Mouse (Mus musculus): Measurements from ENCODE around the gene Slc26a5. TPM values are rescaled to one million over a fixed set of nuclear protein-coding genes. Genes with fewer than 3 reads are reported as not detected.

Slc26a5 gene
- polyA plus RNA-seq, 1 experiment from 2014 or later, result 0.17 TPM

DNA sequence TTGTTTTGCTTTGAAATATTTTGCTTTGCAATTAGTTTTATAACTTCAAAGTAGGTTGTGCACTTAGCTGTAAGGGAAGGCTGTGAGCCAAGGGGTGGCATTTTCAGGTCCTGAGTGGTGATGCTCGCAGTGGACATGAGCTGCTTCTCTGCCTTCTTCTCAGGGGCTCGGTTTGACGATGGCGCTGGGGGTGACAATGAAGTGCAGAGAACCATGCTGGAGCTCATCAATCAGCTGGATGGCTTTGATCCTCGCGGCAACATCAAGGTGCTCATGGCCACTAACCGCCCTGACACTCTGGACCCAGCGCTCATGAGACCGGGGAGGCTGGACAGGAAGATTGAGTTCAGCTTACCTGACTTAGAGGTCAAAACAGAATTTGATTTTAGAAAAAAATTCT is 62.5 kb downstream of the Slc26a5 start:
- no peaks in the 10 kb centered on the region for H3K9me3 ChIP-seq
- no peak overlapping the region for H3K4me3 ChIP-seq
- no peak for ATAC-seq (replicated peaks)
- 96% methylated on average over 9 of the region's 9 CpGs for WGBS
- no peak overlapping the region for H3K27ac ChIP-seq
- H3K27me3 ChIP-seq (replicated peaks), result no peaks in the 10 kb centered on the region
- peaks cover 31% of the 10 kb centered on the region for H3K36me3 ChIP-seq (replicated peaks)
- no peak overlapping the region for H3K4me2 ChIP-seq
- no peaks in the 10 kb centered on the region for H3K4me1 ChIP-seq
- no peak overlapping the region for H3K9ac ChIP-seq

DNA sequence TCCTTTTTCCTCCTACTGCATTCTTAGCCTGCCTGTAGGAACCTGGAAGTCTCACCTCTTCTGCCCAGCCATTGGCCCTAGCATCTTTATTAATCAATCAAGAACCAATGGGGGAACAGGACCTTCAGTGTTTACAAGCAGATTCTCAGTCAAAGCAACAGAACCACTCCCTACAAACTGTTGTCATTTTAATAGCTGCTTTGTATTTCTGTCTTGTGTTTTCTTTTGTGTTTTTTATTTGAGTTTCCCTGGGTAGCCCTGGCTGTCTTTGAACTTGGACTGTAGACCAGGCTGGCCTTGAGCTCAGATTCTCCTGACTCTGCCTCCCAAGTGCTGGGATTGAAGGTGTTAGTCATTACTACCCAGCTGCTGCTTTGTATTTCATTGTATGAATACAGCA is 73.2 kb downstream of the Slc26a5 start:
- no peak overlapping the region for H3K9ac ChIP-seq
- H3K27me3 ChIP-seq (replicated peaks), result no peaks in the 10 kb centered on the region
- ATAC-seq (replicated peaks), result no peak
- H3K27ac ChIP-seq, result no peak overlapping the region
- H3K36me3 ChIP-seq (replicated peaks), result peaks cover 17% of the 10 kb centered on the region; the same call in 1 of the 2 replicates
- H3K9me3 ChIP-seq, result no peaks in the 10 kb centered on the region
- no peak overlapping the region for H3K4me3 ChIP-seq
- H3K4me2 ChIP-seq, result no peak overlapping the region
- peaks cover 25% of the 10 kb centered on the region for H3K4me1 ChIP-seq

DNA sequence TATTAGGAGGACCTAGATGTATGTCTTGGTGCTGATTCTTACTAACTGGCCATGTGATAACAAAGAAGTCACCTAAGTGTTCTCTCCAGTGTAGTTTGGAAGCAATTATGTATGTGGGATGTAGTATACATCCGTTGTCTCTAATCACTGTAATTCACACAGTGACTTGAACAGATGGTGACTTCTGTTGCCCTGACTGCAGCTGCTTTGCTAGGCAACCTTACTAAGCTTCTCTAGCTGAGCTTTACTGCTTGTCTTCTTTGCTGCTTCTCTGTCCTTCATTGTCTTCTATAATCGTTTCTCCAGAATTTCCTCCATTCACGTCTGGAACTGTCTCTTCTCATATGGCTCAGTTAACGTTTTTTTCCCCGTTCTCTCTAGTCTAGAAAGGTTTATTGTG is 76.3 kb downstream of the Slc26a5 start:
- no peak overlapping the region for H3K4me3 ChIP-seq
- no peak overlapping the region for H3K9ac ChIP-seq
- H3K4me1 ChIP-seq, result peaks cover 31% of the 10 kb centered on the region
- 73% methylated on average over 5 of the region's 5 CpGs for WGBS
- no peaks in the 10 kb centered on the region for H3K36me3 ChIP-seq (replicated peaks)
- H3K9me3 ChIP-seq, result no peaks in the 10 kb centered on the region
- H3K4me2 ChIP-seq, result no peak overlapping the region
- ATAC-seq (replicated peaks), result no peak
- H3K27me3 ChIP-seq (replicated peaks), result no peaks in the 10 kb centered on the region
- no peak overlapping the region for H3K27ac ChIP-seq

DNA sequence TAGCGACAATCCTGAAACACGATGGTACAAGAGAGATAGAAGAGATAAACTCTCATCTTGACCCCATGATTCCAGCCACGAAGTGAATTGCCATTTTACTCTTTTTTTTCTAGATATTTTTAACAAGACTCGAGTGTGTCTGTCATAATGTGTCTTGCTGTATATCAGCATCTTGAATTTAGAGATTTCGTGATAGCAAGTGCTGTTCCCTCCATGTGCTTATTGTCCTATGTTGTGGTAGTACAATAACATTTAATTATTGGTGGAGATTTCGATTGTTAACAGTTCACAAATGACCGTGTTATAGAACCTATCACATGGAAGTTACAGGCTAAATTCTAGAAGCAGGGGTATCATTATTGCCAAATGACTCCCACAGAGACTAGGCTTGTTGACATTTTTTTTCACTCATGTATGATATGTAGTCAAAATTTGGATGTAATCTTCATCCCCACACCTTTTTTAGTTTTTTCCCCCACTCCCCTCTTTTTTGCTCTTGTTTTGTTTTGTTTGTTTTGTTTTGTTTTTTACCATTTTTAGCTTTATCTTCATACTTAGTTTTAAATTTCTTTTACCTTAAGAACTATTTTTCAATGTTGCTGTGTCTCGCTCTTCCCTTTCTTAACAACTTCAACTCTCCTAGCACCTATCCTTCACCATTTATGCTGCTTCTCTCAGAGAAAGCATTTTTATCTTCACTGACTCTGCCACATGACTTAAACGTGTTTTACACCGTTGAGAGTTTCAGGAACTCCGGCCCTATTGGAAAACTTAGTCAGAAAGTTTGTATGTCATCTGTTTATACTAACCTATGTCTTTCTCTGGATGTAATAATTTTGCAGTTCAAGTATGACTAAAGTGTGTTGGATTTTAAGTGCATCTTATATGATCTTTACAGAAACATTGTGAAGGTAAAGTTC is 78.0 kb downstream of the Slc26a5 start:
- Histone ChIP-seq H3K4me1 (peaks cover 32% of the 10 kb centered on the region), H3K27me3 (replicated peaks) (no peaks in the 10 kb centered on the region), H3K4me3 (peak overlapping the region; percentile 63), H3K36me3 (replicated peaks) (0 out of 2 replicates have a peak, but pooled peaks cover 3% of the 10 kb centered on the region), H3K27ac (peak overlapping the region; percentile 79), H3K9ac (peak overlapping the region; percentile 71), H3K4me2 (peak overlapping the region; percentile 58), H3K9me3 (no peaks in the 10 kb centered on the region)
- no peak for ATAC-seq (replicated peaks)
- WGBS, result 39% methylated on average over 11 of the region's 11 CpGs

DNA sequence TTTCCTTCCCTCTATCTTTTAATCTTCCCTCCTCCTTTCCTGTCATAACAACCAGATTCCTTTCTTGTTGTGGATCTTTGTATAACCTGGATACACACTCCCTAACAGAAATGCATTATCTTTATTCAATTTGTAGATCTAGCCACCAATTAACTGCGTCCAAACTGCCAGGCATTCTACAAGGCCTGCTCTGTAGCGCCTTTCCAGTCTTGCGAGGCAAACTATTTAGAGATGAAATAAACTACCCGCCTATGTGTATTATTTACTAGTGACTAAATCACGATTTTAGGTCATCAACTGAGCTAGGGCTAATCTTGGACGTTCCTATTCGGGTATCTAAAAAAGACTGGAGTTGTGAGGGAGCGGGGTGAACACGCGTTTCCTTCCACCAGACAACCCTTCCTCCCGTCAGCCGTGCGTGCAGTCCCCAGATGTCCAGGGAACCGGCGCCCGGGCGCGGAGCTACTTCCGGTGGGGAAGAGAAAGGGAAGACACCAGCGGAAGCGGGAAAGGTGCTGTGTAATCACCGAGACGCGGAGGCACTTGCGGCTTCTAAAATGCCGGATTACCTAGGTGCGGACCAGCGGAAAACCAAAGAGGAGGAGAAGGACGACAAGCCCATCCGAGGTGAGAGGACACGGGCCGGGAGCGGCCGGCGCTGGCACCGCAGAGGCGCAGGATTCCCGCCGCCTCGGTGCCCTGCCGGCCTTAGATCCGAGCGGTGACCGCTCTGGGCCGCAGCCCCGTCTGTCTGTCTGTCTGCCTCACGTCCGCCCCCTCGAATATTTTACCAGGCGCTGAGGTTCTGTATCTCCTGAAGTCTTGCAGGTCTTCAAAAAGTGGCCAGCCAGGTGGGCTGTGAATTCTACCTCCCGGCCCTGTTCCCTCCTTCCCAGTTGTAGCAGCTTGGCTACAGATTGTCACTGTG is 78.9 kb downstream of the Slc26a5 start:
- Histone ChIP-seq H3K4me2 (peak overlapping the region; percentile 58), H3K36me3 (replicated peaks) (peaks cover 12% of the 10 kb centered on the region), H3K27ac (peak overlapping the region; percentile 79), H3K4me3 (peak overlapping the region; percentile 63), H3K27me3 (replicated peaks) (no peaks in the 10 kb centered on the region), H3K9me3 (no peaks in the 10 kb centered on the region), H3K4me1 (peaks cover 32% of the 10 kb centered on the region), H3K9ac (peak overlapping the region; percentile 71)
- peak; percentile 85 for ATAC-seq (replicated peaks)
- 2% methylated on average over 51 of the region's 51 CpGs for WGBS

DNA sequence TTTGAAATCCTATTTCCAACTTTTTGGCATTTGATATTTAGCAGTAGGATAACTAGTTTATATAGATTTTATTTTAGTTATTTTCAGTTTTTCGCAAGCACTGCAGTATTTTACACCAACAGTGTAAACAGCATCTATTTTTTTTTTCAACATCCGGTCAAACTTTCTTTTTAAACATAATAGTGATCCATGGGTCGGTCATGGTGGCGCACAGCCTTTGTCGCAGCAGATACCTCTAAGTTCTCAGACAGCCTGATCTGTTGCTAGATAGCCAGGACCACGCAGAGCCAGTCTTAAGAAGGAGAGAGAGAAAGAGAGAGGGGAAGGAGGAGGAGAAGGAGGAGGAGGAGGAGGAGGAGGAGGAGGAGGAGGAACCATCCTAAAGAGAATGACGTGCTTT is 79.6 kb downstream of the Slc26a5 start:
- no peak overlapping the region for H3K4me3 ChIP-seq
- ATAC-seq (replicated peaks), result no peak
- H3K27me3 ChIP-seq (replicated peaks), result no peaks in the 10 kb centered on the region
- H3K36me3 ChIP-seq (replicated peaks), result peaks cover 19% of the 10 kb centered on the region
- 72% methylated on average over 7 of the region's 7 CpGs for WGBS
- H3K9me3 ChIP-seq, result no peaks in the 10 kb centered on the region
- H3K4me2 ChIP-seq, result peak overlapping the region; percentile 58; the same call in 1 of the 2 replicates
- H3K27ac ChIP-seq, result no peak overlapping the region
- peaks cover 32% of the 10 kb centered on the region for H3K4me1 ChIP-seq
- H3K9ac ChIP-seq, result no peak overlapping the region

DNA sequence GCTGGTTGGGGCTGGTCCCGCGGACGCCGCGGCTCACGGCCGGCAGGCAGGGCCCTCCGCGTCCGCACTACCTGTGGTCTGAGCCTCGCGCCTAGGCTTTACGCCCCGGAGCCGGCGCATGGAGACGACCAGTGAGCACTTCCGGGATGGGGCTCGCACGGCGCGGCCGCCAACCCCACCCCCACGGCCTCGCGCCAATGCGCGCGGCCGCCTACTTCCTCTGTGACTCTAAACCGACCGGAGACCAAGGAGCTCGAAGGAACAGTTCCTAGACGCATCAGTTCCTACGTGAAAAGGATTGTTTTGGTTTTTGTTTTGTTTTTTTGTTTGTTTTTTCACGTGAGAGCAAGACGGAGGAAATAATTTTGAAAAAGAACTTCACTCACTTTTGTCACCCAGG is 80.4 kb downstream of the Slc26a5 start, which contains the start of the genes Dnajc2 and Psmc2:
TSS of gene Dnajc2 (minus strand) at position 199 of the 400 bp plus-strand sequence.
TSS of gene Psmc2 (plus strand) at position 231 of the 400 bp plus-strand sequence.
- peak within 1 kb of the TSS; percentile 99 for H3K4me3 ChIP-seq
- peak within 1 kb of the TSS; percentile 84 for H3K9ac ChIP-seq
- ATAC-seq (replicated peaks), result peak; percentile 98
- no peaks in the 10 kb centered on the region for H3K27me3 ChIP-seq (replicated peaks)
- H3K9me3 ChIP-seq, result no peaks in the 10 kb centered on the region
- under 1% methylated on average over 37 of the region's 37 CpGs for WGBS
- H3K27ac ChIP-seq, result peak within 1 kb of the TSS; percentile 84
- H3K4me1 ChIP-seq, result peaks cover 32% of the 10 kb centered on the region
- peak within 1 kb of the TSS; percentile 93 for H3K4me2 ChIP-seq
- H3K36me3 ChIP-seq (replicated peaks), result peaks cover 26% of the 10 kb centered on the region

DNA sequence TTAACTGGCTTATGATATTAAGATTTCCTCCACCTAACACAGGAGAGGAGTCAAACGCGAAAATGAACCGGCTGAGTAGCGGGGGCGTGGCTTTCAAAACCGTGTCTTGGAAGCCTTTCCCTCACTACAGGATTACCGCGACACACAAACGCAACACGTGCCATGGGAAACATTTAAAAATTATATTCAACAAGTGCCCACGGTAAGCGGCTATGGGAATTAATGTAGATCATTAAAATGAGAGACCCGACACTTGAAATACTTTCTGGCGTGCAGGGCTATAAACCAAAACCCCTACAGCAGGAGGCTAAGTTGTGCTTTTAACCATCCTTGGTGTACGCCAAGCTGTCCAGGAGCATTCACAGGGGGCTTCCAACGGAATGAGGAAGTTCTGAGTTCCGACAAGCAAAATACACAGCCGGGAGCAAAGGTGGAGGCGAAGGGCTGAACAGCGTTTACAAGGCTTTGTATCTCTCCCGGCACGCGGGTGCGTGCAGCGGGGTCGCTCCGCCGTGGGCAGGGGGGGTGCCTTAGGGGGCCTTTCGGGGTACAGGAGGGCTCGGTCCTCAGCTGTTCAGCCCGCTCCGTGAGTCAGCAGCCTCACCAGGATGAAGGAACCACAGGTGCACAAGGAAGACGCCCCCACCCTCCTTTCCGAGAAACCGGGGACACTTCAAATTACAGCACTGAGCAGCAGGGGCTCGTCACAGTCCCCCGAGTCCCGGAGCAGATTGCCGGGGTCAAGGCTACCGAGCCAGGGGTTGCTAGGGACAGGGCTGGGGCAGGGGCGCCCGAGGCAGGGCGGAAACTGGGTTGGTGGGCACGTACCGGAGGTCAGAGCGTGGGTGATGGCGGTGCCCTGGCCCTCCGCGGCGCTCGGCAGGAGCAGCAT is 81.0 kb downstream of the Slc26a5 start:
- Histone ChIP-seq H3K27me3 (replicated peaks) (no peaks in the 10 kb centered on the region), H3K36me3 (replicated peaks) (peaks cover 30% of the 10 kb centered on the region), H3K4me2 (peak overlapping the region; percentile 93), H3K27ac (peak overlapping the region; percentile 84), H3K9me3 (no peaks in the 10 kb centered on the region), H3K4me1 (peaks cover 30% of the 10 kb centered on the region), H3K9ac (peak overlapping the region; percentile 84), H3K4me3 (peak overlapping the region; percentile 99)
- peak; percentile 88 for ATAC-seq (replicated peaks)
- under 1% methylated on average over 51 of the region's 51 CpGs for WGBS

DNA sequence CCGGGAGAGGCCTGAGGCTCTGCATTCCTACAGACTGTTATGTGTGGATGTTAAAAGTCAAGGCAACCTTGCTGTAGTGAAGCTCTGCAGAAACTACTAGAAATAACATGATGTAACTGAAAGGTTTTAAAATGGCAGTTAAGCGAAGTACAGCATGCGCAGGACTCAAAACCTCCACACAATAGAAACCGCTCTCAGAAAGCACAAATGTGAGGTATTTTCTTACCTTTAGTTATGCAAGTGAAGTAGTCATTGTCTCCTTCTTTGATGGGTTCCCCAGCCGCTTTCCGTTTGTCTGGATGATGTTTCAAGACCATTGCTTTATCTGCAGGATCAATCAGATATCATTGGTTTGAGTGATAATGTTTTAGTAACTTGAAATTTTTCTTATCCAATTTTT is 88.9 kb downstream of the Slc26a5 start:
- no peak for ATAC-seq (replicated peaks)
- Histone ChIP-seq H3K4me1 (no peaks in the 10 kb centered on the region), H3K4me3 (no peak overlapping the region), H3K27ac (no peak overlapping the region), H3K9ac (no peak overlapping the region), H3K36me3 (replicated peaks) (peaks cover 53% of the 10 kb centered on the region), H3K9me3 (no peaks in the 10 kb centered on the region), H3K27me3 (replicated peaks) (no peaks in the 10 kb centered on the region), H3K4me2 (no peak overlapping the region)
- WGBS, result 95% methylated on average over 6 of the region's 6 CpGs

DNA sequence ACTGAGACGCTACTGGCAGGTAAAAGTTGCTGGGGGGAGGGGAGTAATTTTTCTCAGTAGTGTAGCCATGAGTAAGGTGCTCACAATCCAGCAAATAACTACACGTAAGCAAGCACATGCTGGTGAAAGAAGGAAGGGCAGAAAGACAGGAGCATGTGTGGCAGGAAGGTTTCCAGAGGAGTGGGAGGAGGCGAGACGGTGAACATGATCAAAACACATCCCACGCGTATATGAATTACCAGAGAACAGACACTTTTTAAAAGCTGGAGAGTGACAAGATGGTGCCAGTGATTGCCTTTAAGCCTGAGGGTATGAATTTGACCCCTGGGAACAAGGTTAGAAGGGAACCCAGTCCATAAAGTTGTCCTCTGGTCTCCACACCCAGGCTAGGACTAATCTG is 95.6 kb downstream of the Slc26a5 start:
- no peak overlapping the region for H3K4me3 ChIP-seq
- no peak overlapping the region for H3K9ac ChIP-seq
- H3K4me1 ChIP-seq, result no peaks in the 10 kb centered on the region
- no peaks in the 10 kb centered on the region for H3K9me3 ChIP-seq
- H3K36me3 ChIP-seq (replicated peaks), result peaks cover 63% of the 10 kb centered on the region
- ATAC-seq (replicated peaks), result no peak
- WGBS, result 95% methylated on average over 6 of the region's 6 CpGs
- no peaks in the 10 kb centered on the region for H3K27me3 ChIP-seq (replicated peaks)
- no peak overlapping the region for H3K4me2 ChIP-seq
- no peak overlapping the region for H3K27ac ChIP-seq

DNA sequence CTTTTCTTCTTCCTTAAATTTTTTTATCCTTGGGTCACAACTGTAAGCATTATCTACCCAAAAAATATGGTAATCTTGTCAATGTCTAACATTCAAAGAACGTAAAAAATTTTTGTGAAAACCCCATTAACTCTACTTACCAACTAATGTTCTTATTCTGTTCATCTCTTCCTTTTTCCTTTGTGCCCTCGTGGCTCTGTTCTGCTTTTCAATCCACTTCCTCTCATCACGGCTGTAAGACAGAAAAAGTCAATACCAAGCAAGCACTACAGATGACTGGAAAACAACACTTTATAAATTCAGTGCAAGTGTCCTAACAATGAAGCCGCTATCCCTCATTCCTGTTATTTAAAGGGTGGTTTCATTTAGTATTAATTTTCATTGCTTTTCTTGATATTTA is 96.9 kb downstream of the Slc26a5 start:
- Histone ChIP-seq H3K4me1 (no peaks in the 10 kb centered on the region), H3K4me3 (no peak overlapping the region), H3K27ac (no peak overlapping the region), H3K9ac (no peak overlapping the region), H3K27me3 (replicated peaks) (no peaks in the 10 kb centered on the region), H3K9me3 (no peaks in the 10 kb centered on the region), H3K36me3 (replicated peaks) (peaks cover 55% of the 10 kb centered on the region), H3K4me2 (no peak overlapping the region)
- 93% methylated on average over 4 of the region's 4 CpGs for WGBS
- ATAC-seq (replicated peaks), result no peak

All from midbrain, embryonic 15.5 days (tissue).